Mouse (Mus musculus) embryonic facial prominence, embryonic 14.5 days (tissue): ENCODE data around the gene Prmt2. TPM values are rescaled to one million over a fixed set of nuclear protein-coding genes. Genes with fewer than 3 reads are reported as not detected.
A peak's percentile ranks its signal among the peaks of the same experiment; 100 is the strongest.

Source experiments
- ATAC-seq: fragments of 200-750 bp; cut with Nextera tagmentation; 2 replicates; pipeline ENCODE4 v1.8.0; 2017; ENCODE audit warnings: low read depth, moderate number of reproducible peaks, moderate TSS enrichment
- DNase-seq: peaks from one replicate; pipeline ENCODE4 v3.0.0-alpha.2; 2015; ENCODE audit warnings: low spot score
- H3K27ac ChIP-seq: fragments of 300-500 bp; sonication (generic); replicated peaks from 2 replicates; pipeline ENCODE4 v1.5.1; 2014; ENCODE audit warnings: low read depth, mild to moderate bottlenecking, low read length, moderate library complexity
- H3K27me3 ChIP-seq: fragments of 300-500 bp; sonication (generic); replicated peaks from 2 replicates; pipeline ENCODE4 v1.6.1; 2014; ENCODE audit warnings: low read length; ENCODE audit not compliant: control insufficient read depth, insufficient read depth
- H3K36me3 ChIP-seq: fragments of 300-500 bp; sonication (generic); 2 replicates; pipeline ENCODE4 v1.6.1; 2014; ENCODE audit warnings: low read length, mixed read lengths; ENCODE audit not compliant: control insufficient read depth, insufficient read depth
- H3K4me1 ChIP-seq: fragments of 300-500 bp; sonication (generic); 2 replicates; pipeline ENCODE4 v1.6.1; 2014; ENCODE audit warnings: antibody characterized with exemption, low read length; ENCODE audit not compliant: control insufficient read depth, insufficient read depth
- H3K4me2 ChIP-seq: fragments of 300-500 bp; sonication (generic); 2 replicates; pipeline ENCODE4 v1.6.1; 2014; ENCODE audit warnings: low read depth, mild to moderate bottlenecking, low read length, moderate library complexity, mixed read lengths
- H3K4me3 ChIP-seq: fragments of 300-500 bp; sonication (generic); 2 replicates; pipeline ENCODE4 v1.5.1; 2014; ENCODE audit warnings: low read depth, mild to moderate bottlenecking, low read length
- H3K9ac ChIP-seq: fragments of 300-500 bp; sonication (generic); 2 replicates; pipeline ENCODE4 v1.6.1; 2014; ENCODE audit warnings: low read depth, mild to moderate bottlenecking, low read length, moderate library complexity, mixed read lengths
- H3K9me3 ChIP-seq: fragments of 300-500 bp; sonication (generic); 2 replicates; pipeline ENCODE4 v1.6.1; 2016; ENCODE audit warnings: low read length; ENCODE audit not compliant: control insufficient read depth
- WGBS: fragments of 180-500 bp; shearing (Covaris S2); extraction: QIAGEN DNeasy Blood & Tissue Kit; methylation state at CpG from one replicate; pipeline ENCODE4 v1.1.7; 2014; 5-methylcytosine and 5-hydroxymethylcytosine counted together
- polyA plus RNA-seq: library from polyadenylated mRNA; unstranded; fragments of >200 nt; fragmentation: Nextera tagmentation; extraction: Ambion mirVana; gene quantifications from 2 replicates; pipeline ENCODE4 v1.2.1, GENCODE M21; 2014

Prmt2 gene
- polyA plus RNA-seq, 1 experiment from 2014 or later = 68.7 TPM

GRCm38 (mm10) chr10:76257719-76258390 lies 20.2 kb upstream of the Prmt2 start:
- H3K4me1 ChIP-seq = peaks cover 14% of the 10 kb centered on the region; the same call in 1 of the 2 replicates
- H3K27me3 ChIP-seq = no peaks in the 10 kb centered on the region
- 82% methylated on average over 12 of the region's 12 CpGs for WGBS
- 0 out of 2 replicates have a peak, but pooled peaks cover 7% of the 10 kb centered on the region for H3K36me3 ChIP-seq
- ATAC-seq (no peak), DNase-seq (no peak)
- H3K27ac ChIP-seq = no peak overlapping the region
- H3K4me2 ChIP-seq = no peak overlapping the region
- H3K9me3 ChIP-seq = no peaks in the 10 kb centered on the region
- H3K9ac ChIP-seq = no peak overlapping the region
- no peak overlapping the region for H3K4me3 ChIP-seq

- Histone ChIP-seq H3K4me2 (no peak overlapping the region), H3K27ac (no peak overlapping the region), H3K27me3 (no peaks in the 10 kb centered on the region), H3K9ac (no peak overlapping the region), H3K36me3 (0 out of 2 replicates have a peak, but pooled peaks cover 4% of the 10 kb centered on the region), H3K4me3 (no peak overlapping the region), H3K9me3 (no peaks in the 10 kb centered on the region), H3K4me1 (peaks cover 15% of the 10 kb centered on the region; the same call in 1 of the 2 replicates)
- DNase-seq = no peak
- no peak for ATAC-seq
- WGBS = 93% methylated on average over 7 of the region's 7 CpGs
Observed at GRCm38 (mm10) chr10:76257231-76257630, 19.6 kb upstream of the Prmt2 start.

GRCm38 (mm10) chr10:76255617-76256016 lies 18.0 kb upstream of the Prmt2 start:
- Histone ChIP-seq H3K27me3 (no peaks in the 10 kb centered on the region), H3K36me3 (no peaks in the 10 kb centered on the region), H3K9me3 (no peaks in the 10 kb centered on the region), H3K4me2 (no peak overlapping the region), H3K4me1 (peaks cover 15% of the 10 kb centered on the region; the same call in 1 of the 2 replicates), H3K27ac (peak overlapping the region; percentile 41; the same call in 1 of the 2 replicates), H3K4me3 (no peak overlapping the region), H3K9ac (no peak overlapping the region)
- 69% methylated on average over 6 of the region's 6 CpGs for WGBS
- peak; percentile 24 for DNase-seq
- no peak for ATAC-seq

DNA sequence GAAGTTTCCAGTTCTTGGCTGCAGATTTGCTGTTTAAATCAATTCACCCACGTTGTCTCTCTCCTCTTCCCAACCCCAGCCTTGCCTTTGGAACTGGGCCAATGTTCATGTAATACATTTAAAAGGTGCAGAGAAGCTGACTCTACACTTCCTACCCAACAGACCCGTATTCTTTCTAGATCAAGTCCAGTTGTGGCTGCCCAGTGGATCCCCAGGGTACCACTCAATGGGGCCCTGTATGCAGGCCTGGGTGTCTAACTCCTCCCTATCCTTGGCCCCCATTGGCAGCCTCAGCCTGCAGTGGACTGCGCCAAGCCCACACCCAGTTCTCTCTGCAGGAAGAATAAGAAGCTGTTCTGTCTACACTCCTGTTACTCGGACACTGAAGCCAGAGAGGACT lies 15.9 kb upstream of the Prmt2 start, which contains the start of gene S100b:
Gene S100b, plus strand, starts transcription at position 318 of the 400 bp plus-strand sequence.
- DNase-seq (peak; percentile 76), ATAC-seq (peak; percentile 82)
- Histone ChIP-seq H3K4me1 (peaks cover 18% of the 10 kb centered on the region; the same call in 1 of the 2 replicates), H3K4me3 (peak within 1 kb of the TSS; percentile 23), H3K9ac (0 out of 2 replicates have a peak within 1 kb of the TSS, but pooled peaks have one; percentile 16), H3K4me2 (peak within 1 kb of the TSS; percentile 36), H3K27me3 (no peaks in the 10 kb centered on the region), H3K36me3 (no peaks in the 10 kb centered on the region), H3K9me3 (no peaks in the 10 kb centered on the region), H3K27ac (peak within 1 kb of the TSS; percentile 79)
- WGBS = 31% methylated on average over 4 of the region's 4 CpGs

DNA sequence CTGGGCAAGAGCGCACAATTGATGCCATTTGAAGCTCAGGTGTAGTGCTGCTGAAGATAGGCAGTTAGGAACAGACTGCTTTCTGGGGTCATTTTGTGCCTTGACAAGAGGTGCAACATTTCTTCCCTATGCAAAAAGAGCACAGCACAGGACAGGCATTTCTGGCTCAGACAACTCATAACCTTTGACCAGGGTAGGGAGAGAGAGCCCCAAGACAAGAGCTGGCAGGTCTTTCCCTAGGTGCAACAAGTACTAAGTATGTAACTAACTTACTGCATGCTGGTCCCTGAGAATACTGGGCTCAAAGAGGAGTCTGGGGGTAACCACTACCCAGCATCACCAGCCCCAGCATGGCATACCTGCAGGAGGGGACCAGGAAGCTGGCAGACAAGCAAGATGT lies 15.4 kb upstream of the Prmt2 start:
- ATAC-seq (no peak), DNase-seq (no peak)
- no peaks in the 10 kb centered on the region for H3K27me3 ChIP-seq
- no peaks in the 10 kb centered on the region for H3K36me3 ChIP-seq
- H3K9ac ChIP-seq = no peak overlapping the region
- 100% methylated on average over 1 of the region's 1 CpGs for WGBS
- no peaks in the 10 kb centered on the region for H3K9me3 ChIP-seq
- H3K4me1 ChIP-seq = peaks cover 22% of the 10 kb centered on the region; the same call in 1 of the 2 replicates
- peak overlapping the region; percentile 36; the same call in 1 of the 2 replicates for H3K4me2 ChIP-seq
- H3K27ac ChIP-seq = peak overlapping the region; percentile 79
- H3K4me3 ChIP-seq = no peak overlapping the region

GRCm38 (mm10) chr10:76250870-76251269 lies 13.2 kb upstream of the Prmt2 start:
- Histone ChIP-seq H3K9ac (no peak overlapping the region), H3K36me3 (no peaks in the 10 kb centered on the region), H3K9me3 (no peaks in the 10 kb centered on the region), H3K4me2 (no peak overlapping the region), H3K4me3 (no peak overlapping the region), H3K4me1 (peaks cover 24% of the 10 kb centered on the region; the same call in 1 of the 2 replicates), H3K27ac (no peak overlapping the region), H3K27me3 (no peaks in the 10 kb centered on the region)
- ATAC-seq (no peak), DNase-seq (no peak)
- WGBS = 79% methylated on average over 7 of the region's 7 CpGs

DNA sequence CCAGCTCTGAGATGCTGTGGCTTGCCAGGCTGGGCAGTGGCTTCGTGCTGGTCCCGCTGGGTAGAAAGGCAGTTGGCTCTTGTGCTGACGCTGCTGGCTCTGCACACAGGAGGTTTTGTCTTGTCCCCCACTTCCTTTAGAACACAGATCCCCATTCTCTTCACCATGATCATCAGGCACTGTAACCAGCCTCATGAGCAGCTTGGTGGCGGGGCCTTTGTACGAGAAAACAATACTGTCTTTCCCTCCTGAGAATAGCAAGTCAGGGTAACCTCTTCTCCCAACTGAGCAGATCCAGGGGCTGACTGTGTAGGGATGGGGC lies 10.9 kb upstream of the Prmt2 start:
- 66% methylated on average over 5 of the region's 5 CpGs for WGBS
- no peak for DNase-seq
- H3K9ac ChIP-seq = no peak overlapping the region
- H3K9me3 ChIP-seq = no peaks in the 10 kb centered on the region
- H3K27me3 ChIP-seq = no peaks in the 10 kb centered on the region
- H3K4me3 ChIP-seq = no peak overlapping the region
- ATAC-seq = no peak
- 0 out of 2 replicates have a peak overlapping the region, but pooled peaks have one; percentile 64 for H3K27ac ChIP-seq
- peaks cover 17% of the 10 kb centered on the region; the same call in 1 of the 2 replicates for H3K4me1 ChIP-seq
- no peak overlapping the region for H3K4me2 ChIP-seq
- no peaks in the 10 kb centered on the region for H3K36me3 ChIP-seq

- Histone ChIP-seq H3K36me3 (no peaks in the 10 kb centered on the region), H3K4me3 (no peak overlapping the region), H3K4me1 (peaks cover 12% of the 10 kb centered on the region; the same call in 1 of the 2 replicates), H3K27ac (peak overlapping the region; percentile 64), H3K27me3 (no peaks in the 10 kb centered on the region), H3K9ac (no peak overlapping the region), H3K9me3 (no peaks in the 10 kb centered on the region), H3K4me2 (no peak overlapping the region; the same call in 1 of the 2 replicates)
- ATAC-seq (peak; percentile 48), DNase-seq (peak; percentile 56)
- WGBS = 37% methylated on average over 21 of the region's 21 CpGs
Observed at GRCm38 (mm10) chr10:76247960-76248646, 10.4 kb upstream of the Prmt2 start.
